13 mouse cellular contexts compared by ENCODE assay signal in the genomic region with DNA sequence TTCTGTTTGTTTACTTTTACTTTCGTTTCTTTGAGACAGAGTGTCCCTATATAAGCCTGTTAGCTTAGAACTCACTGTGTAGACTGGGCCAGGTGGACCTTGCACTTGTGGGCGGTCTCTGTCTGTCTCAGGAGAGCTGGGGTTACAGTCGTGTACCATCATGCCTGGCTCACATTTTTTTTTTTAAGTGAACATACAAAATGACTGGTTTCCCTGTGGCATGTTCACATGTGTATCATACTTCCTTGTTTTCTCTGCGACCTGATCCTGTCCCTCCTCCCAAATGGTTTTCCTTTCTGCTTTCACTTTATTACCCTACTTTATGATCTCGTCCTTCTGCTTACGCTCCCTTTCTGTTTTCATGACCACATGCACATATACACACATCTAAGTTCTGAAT. TPM values are rescaled to one million over a fixed set of nuclear protein-coding genes. Genes with fewer than 3 reads are reported as not detected.
DNase-seq lines count a peak whose midpoint lies in the region; ATAC-seq and TF ChIP-seq lines count a peak whose summit lies in the region.
"Had no signal": no experiment of that assay in that cellular context is flagged by ENCODE, and none has a peak within 500 bp of the region (broad histone marks: within the 10 kb centered on the region; RNA-seq: fewer than 3 reads in every experiment).

No protein-coding gene starts in this region.

- no peaks in the 10 kb centered on the region for H3K9me3 ChIP-seq in intestine, postnatal 0 days (ENCODE audit: control insufficient read depth)
- H3K9me3 ChIP-seq in midbrain, embryonic 11.5 days (ENCODE audit: control insufficient read depth, low read length) = no peaks in the 10 kb centered on the region
- H3K9me3 ChIP-seq: heart, embryonic 10.5 days; hindbrain, embryonic 13.5 days had no signal

- peak overlapping the region; percentile 60 for H3K27ac ChIP-seq in intestine, postnatal 0 days (ENCODE audit: low read depth, low read length)
- no peak overlapping the region for H3K27ac ChIP-seq in midbrain, embryonic 11.5 days (ENCODE audit: low read depth, low read length)
- H3K27ac ChIP-seq: heart, embryonic 10.5 days; hindbrain, embryonic 13.5 days; left cerebral cortex, adult 2 months; liver, embryonic 14.5 days had no signal

- peak; percentile 27 for DNase-seq in A20 (ENCODE audit: low read depth, low spot score)
- no peak for DNase-seq in midbrain, embryonic 11.5 days (ENCODE audit: low spot score, missing footprints)
- no peak for DNase-seq in thymus, postnatal 25 days
- DNase-seq in ovary, postnatal 14 days (ENCODE audit: low spot score) = no peak
- DNase-seq: midbrain, embryonic 14.5 days; thymus, postnatal 36 days had no signal

- H3K36me3 ChIP-seq in intestine, postnatal 0 days (ENCODE audit: control insufficient read depth, insufficient read depth) = peaks cover 17% of the 10 kb centered on the region
- peaks cover 3% of the 10 kb centered on the region; the same call in 1 of the 2 replicates for H3K36me3 ChIP-seq in midbrain, embryonic 11.5 days (ENCODE audit: control insufficient read depth, insufficient read depth, low read length)
- H3K36me3 ChIP-seq: hindbrain, embryonic 13.5 days had no signal

- 46% methylated on average over 6 of the region's 6 CpGs for WGBS in intestine, postnatal 0 days
- 94% methylated on average over 6 of the region's 6 CpGs for WGBS in midbrain, embryonic 11.5 days

- H3K4me2 ChIP-seq in intestine, postnatal 0 days (replicated peaks; ENCODE audit: low read depth) = peak overlapping the region; percentile 48
- H3K4me2 ChIP-seq in midbrain, embryonic 11.5 days = no peak overlapping the region
- H3K4me2 ChIP-seq: hindbrain, embryonic 13.5 days had no signal

- TF ChIP-seq CTCF in intestine, postnatal 0 days (IDR thresholded peaks at IDR 0.05; ENCODE audit: low read depth) = no peak

- ATAC-seq in CD4-positive, CD25-positive, alpha-beta regulatory T cell, adult 4 months = peak; percentile 33
- peak; percentile 96 for ATAC-seq in intestine, postnatal 0 days
- peak; percentile 33 for ATAC-seq in megakaryocyte, adult 5-6 weeks (ENCODE audit: poor library complexity, severe bottlenecking)
- no peak for ATAC-seq in midbrain, embryonic 11.5 days (ENCODE audit: low FRiP score)

- H3K27me3 ChIP-seq in intestine, postnatal 0 days (replicated peaks; ENCODE audit: control insufficient read depth, insufficient read depth, low read length) = no peaks in the 10 kb centered on the region
- no peaks in the 10 kb centered on the region for H3K27me3 ChIP-seq in midbrain, embryonic 11.5 days (ENCODE audit: control insufficient read depth, insufficient read depth, low read length)
- H3K27me3 ChIP-seq: hindbrain, embryonic 13.5 days had no signal

- H3K4me1 ChIP-seq in intestine, postnatal 0 days (replicated peaks; ENCODE audit: control insufficient read depth, insufficient read depth, low read length) = peaks cover 6% of the 10 kb centered on the region; the same call in 1 of the 2 replicates
- peaks cover 20% of the 10 kb centered on the region for H3K4me1 ChIP-seq in midbrain, embryonic 11.5 days (ENCODE audit: control insufficient read depth, insufficient read depth, low read length)

- H3K4me3 ChIP-seq in intestine, postnatal 0 days (ENCODE audit: low read depth, low read length) = peak overlapping the region; percentile 31
- no peak overlapping the region for H3K4me3 ChIP-seq in midbrain, embryonic 11.5 days (ENCODE audit: low read depth, low read length)
- H3K4me3 ChIP-seq: heart, embryonic 10.5 days; hindbrain, embryonic 13.5 days; left cerebral cortex, adult 2 months had no signal

- H3K9ac ChIP-seq in intestine, postnatal 0 days (ENCODE audit: low read depth, low read length) = no peak overlapping the region
- no peak overlapping the region for H3K9ac ChIP-seq in midbrain, embryonic 11.5 days (ENCODE audit: low read length)
- H3K9ac ChIP-seq: hindbrain, embryonic 13.5 days; liver, embryonic 14.5 days had no signal

RNA-seq across cellular contexts. Expression of a gene that starts 5.7 kb away (rescaled TPM):
- 10 to 100 TPM; 17.1 to 18.1 TPM for polyA plus RNA-seq in CD4-positive, CD25-positive, alpha-beta regulatory T cell, adult 4 months (2017; shearing (Covaris generic))
- 10.0 and 11.0 TPM in 2 replicates for polyA plus RNA-seq in intestine, postnatal 0 days (2015; fragmentation: Nextera tagmentation; extraction: Ambion mirVana)
- total RNA-seq in megakaryocyte, adult 5-6 weeks (2015) = 42.7 and 56.4 TPM in 2 replicates
- 7.7 and 13.0 TPM in 2 replicates for total RNA-seq in megakaryocyte, adult 5-6 weeks (2017)
- 41.6 and 45.8 TPM in 2 replicates for polyA plus RNA-seq in midbrain, embryonic 11.5 days (2014; fragmentation: Nextera tagmentation; extraction: Ambion mirVana)

RNA-seq across cellular contexts. Expression of a gene that starts 5.8 kb away (rescaled TPM):
- 10 to 100 TPM; 11.3 to 25.7 TPM for polyA plus RNA-seq in CD4-positive, CD25-positive, alpha-beta regulatory T cell, adult 4 months (2017; shearing (Covaris generic))
- polyA plus RNA-seq in intestine, postnatal 0 days (2015; fragmentation: Nextera tagmentation; extraction: Ambion mirVana) = 14.7 and 15.3 TPM in 2 replicates
- total RNA-seq in megakaryocyte, adult 5-6 weeks (2015) = 18.3 and 20.9 TPM in 2 replicates
- total RNA-seq in megakaryocyte, adult 5-6 weeks (2017) = 12.8 and 15.3 TPM in 2 replicates
- 56.3 and 58.7 TPM in 2 replicates for polyA plus RNA-seq in midbrain, embryonic 11.5 days (2014; fragmentation: Nextera tagmentation; extraction: Ambion mirVana)

RNA-seq across cellular contexts. Expression of a gene that starts 41.6 kb away (rescaled TPM):
- 10 to 100 TPM in 1 of 2 experiments, 1 to 10 TPM in 1; 8.3 to 11.0 TPM for polyA plus RNA-seq in CD4-positive, CD25-positive, alpha-beta regulatory T cell, adult 4 months (2017; shearing (Covaris generic))
- 2.0 and 4.0 TPM in 2 replicates for polyA plus RNA-seq in intestine, postnatal 0 days (2015; fragmentation: Nextera tagmentation; extraction: Ambion mirVana)
- 5.2 and 5.8 TPM in 2 replicates for total RNA-seq in megakaryocyte, adult 5-6 weeks (2015)
- 7.0 TPM in 2 replicates for total RNA-seq in megakaryocyte, adult 5-6 weeks (2017)
- polyA plus RNA-seq in midbrain, embryonic 11.5 days (2014; fragmentation: Nextera tagmentation; extraction: Ambion mirVana) = 10.7 and 15.0 TPM in 2 replicates

RNA-seq across cellular contexts. Expression of a gene that starts 55.1 kb away (rescaled TPM):
- polyA plus RNA-seq in CD4-positive, CD25-positive, alpha-beta regulatory T cell, adult 4 months (2017; shearing (Covaris generic)) = 10 to 100 TPM; 36.2 to 40.5 TPM
- polyA plus RNA-seq in intestine, postnatal 0 days (2015; fragmentation: Nextera tagmentation; extraction: Ambion mirVana) = 5.2 and 5.6 TPM in 2 replicates
- 28.1 and 30.4 TPM in 2 replicates for total RNA-seq in megakaryocyte, adult 5-6 weeks (2015)
- total RNA-seq in megakaryocyte, adult 5-6 weeks (2017) = 20.3 and 23.0 TPM in 2 replicates
- 19.8 and 20.3 TPM in 2 replicates for polyA plus RNA-seq in midbrain, embryonic 11.5 days (2014; fragmentation: Nextera tagmentation; extraction: Ambion mirVana)
